Mouse (Mus musculus): ENCODE results near the gene Ifngr1. TPM values are rescaled to one million over a fixed set of nuclear protein-coding genes. Genes with fewer than 3 reads are reported as not detected.
A peak's percentile ranks its signal among the peaks of the same experiment; 100 is the strongest.

Gene Ifngr1
- polyA plus RNA-seq, 1 experiment from 2014 or later, result 36.9 TPM

DNA sequence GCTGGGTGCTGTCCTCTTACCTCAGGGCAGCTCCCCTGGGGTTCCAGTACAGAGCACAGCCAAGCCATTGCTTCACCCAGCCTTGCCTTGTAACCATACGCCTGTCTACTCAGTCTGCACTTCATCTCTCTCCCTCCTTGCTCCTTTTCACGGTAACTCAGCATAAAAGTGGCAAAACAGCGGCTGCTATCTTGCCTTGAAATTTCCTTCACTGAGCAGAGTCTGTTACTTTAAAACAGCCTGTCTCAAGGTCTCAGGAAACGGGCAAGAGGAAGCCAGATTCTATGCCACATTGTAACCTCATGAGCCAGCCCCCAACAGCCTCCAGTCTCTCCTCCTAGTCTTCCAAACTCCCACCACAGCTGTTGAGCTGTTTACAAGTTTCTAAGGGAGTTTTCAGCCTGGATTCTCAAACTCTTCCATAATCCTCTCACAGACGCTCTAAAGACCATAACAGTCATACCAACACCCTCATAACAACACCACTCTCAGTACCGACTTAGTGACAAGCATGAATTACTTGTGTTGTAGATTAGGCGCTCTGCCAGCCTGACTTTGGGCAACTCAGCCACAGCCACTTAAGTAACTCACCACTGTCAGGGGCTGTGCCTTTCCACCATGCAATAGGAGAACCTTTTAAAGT lies 21.5 kb downstream of the Ifngr1 start:
- H3K27ac ChIP-seq, result peak overlapping the region; percentile 85
- H3K9me3 ChIP-seq, result no peaks in the 10 kb centered on the region
- no peak for ATAC-seq (ENCODE audit: insufficient number of reproducible peaks, insufficient read depth, low FRiP score, low TSS enrichment, low read depth)
- WGBS, result 32% methylated on average over 7 of the region's 7 CpGs
- H3K4me3 ChIP-seq, result no peak overlapping the region
- H3K4me1 ChIP-seq, result peaks cover 12% of the 10 kb centered on the region
- H3K4me2 ChIP-seq, result peak overlapping the region; percentile 20; the same call in 1 of the 2 replicates
- H3K9ac ChIP-seq, result no peak overlapping the region
- peaks cover 10% of the 10 kb centered on the region for H3K36me3 ChIP-seq
- H3K27me3 ChIP-seq, result no peaks in the 10 kb centered on the region

DNA sequence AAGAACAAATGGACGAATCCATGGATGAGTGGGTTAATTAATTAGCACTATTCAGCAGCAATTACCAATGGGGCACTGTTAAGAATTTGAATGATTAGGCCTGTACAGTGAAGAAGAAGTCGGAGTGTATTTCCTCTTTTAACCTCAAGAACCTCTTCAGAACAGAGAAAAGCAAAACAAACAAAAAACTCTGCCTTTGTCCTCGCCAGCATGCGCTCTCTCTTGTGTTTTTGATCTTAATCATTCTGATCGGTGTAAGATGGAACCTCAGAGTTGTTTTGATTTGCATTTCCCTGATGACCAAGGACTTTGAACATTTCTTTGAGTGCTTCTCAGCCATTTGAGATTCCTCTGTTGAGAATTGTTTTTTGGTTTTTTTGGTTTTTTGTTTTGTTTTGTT lies 28.0 kb downstream of the Ifngr1 start:
- ATAC-seq (ENCODE audit: insufficient number of reproducible peaks, insufficient read depth, low FRiP score, low TSS enrichment, low read depth), result no peak
- Histone ChIP-seq H3K4me3 (no peak overlapping the region), H3K27ac (no peak overlapping the region), H3K9me3 (no peaks in the 10 kb centered on the region), H3K36me3 (no peaks in the 10 kb centered on the region), H3K4me1 (no peaks in the 10 kb centered on the region), H3K9ac (no peak overlapping the region), H3K27me3 (no peaks in the 10 kb centered on the region), H3K4me2 (no peak overlapping the region)
- WGBS, result 72% methylated on average over 5 of the region's 5 CpGs

DNA sequence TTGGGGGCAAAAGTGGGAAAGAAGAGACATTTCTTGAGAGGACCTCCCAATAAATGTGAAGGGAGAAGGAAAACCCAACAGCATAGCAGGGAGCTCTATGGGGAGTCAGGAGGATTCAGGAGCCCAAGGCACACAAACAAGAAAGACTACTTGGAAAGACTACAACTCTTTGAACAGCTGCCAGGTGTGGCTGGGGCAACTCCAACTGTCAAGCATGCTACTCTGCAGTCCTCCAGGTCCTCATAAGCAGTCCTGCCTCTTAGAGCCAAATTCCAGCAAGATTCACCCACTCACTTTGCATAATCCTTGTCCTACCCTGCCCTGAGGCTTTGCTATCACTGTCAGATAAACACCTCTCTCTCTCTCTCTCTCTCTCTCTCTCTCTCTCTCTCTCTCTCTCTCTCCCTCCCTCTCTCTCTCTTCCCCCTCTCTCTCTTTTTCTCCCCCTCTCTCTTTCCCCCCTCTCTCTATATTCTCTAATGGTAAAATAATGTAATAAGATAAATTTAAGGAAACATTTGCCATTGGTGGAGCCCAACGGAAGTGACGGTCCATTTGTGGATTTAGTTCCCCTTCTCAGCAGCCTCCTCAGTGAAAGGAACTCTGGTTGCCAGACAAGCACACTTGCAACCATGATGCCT lies 29.8 kb downstream of the Ifngr1 start, which contains the start of gene Il22ra2:
Il22ra2 (plus strand) TSS at position 591 of the 641 bp plus-strand sequence.
- Histone ChIP-seq H3K27ac (no peak within 1 kb of the TSS), H3K36me3 (no peaks in the 10 kb centered on the region), H3K27me3 (no peaks in the 10 kb centered on the region), H3K9me3 (no peaks in the 10 kb centered on the region), H3K4me3 (no peak within 1 kb of the TSS), H3K4me2 (no peak within 1 kb of the TSS), H3K9ac (no peak within 1 kb of the TSS), H3K4me1 (no peaks in the 10 kb centered on the region)
- WGBS, result 82% methylated on average over 2 of the region's 2 CpGs
- ATAC-seq (ENCODE audit: insufficient number of reproducible peaks, insufficient read depth, low FRiP score, low TSS enrichment, low read depth), result no peak

DNA sequence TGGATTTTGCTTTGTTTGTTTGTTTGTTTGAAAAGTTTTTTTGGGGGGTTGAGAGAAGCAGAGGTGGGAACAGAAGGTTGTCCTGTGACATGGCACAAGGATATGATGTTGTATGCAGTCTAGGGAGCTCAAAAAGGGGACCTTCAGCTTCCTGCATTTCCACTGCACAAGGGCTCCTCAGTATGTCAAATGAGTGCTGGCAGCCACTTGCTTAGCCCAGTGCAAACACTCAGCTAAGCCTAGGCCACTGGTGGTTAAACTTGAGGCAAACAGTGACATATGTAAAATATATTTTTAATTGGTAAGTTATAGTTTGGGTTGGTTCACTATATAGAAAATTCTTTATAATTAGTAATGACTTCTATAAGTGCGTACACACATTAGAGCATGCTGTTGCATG lies 32.9 kb downstream of the Ifngr1 start:
- Histone ChIP-seq H3K27me3 (no peaks in the 10 kb centered on the region), H3K36me3 (no peaks in the 10 kb centered on the region), H3K9me3 (no peaks in the 10 kb centered on the region), H3K4me1 (no peaks in the 10 kb centered on the region), H3K4me2 (no peak overlapping the region), H3K9ac (no peak overlapping the region), H3K27ac (no peak overlapping the region), H3K4me3 (no peak overlapping the region)
- ATAC-seq (ENCODE audit: insufficient number of reproducible peaks, insufficient read depth, low FRiP score, low TSS enrichment, low read depth), result no peak
- 87% methylated on average over 1 of the region's 1 CpGs for WGBS

DNA sequence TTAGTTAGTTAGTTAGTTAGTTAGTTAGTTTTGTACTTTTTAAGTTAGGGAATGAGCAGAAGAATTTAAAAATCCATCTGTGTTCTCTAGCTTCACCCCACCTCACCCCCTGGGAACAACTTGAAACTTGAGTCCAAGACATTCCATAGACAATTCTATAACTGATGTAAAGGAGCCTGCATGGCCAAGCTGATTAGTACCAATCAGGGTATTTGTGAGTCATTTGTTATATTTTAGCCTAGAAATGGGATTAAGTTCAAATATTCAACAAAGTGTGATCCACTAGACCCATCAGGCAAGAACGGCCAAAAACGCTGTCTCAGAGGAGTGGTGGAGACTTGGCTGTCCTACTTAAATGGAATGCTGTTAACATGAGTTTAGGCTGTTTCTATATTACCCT lies 35.6 kb downstream of the Ifngr1 start:
- ATAC-seq (ENCODE audit: insufficient number of reproducible peaks, insufficient read depth, low FRiP score, low TSS enrichment, low read depth), result no peak
- H3K4me3 ChIP-seq, result no peak overlapping the region
- no peaks in the 10 kb centered on the region for H3K27me3 ChIP-seq
- H3K4me1 ChIP-seq, result no peaks in the 10 kb centered on the region
- H3K4me2 ChIP-seq, result no peak overlapping the region
- H3K36me3 ChIP-seq, result no peaks in the 10 kb centered on the region
- WGBS, result 79% methylated on average over 2 of the region's 2 CpGs
- H3K27ac ChIP-seq, result no peak overlapping the region
- no peak overlapping the region for H3K9ac ChIP-seq
- no peaks in the 10 kb centered on the region for H3K9me3 ChIP-seq

DNA sequence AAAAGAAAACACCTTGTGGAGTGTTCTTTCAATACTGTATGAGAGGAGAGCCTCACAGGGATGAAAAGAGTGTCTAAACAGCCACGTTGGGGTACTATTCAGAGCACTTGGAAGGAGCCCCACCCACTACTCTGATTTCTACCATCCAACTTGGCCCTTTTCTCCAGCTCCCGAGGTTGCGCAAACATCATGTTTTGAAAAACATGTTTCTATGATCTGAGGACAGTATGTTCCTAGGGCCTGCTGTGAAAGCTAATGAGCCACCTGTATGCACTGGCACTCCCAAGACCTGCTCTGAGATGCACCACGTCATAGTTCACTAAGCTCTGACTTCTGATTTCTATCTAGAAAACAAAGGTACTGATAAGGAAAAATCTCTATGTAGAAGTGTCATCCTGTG lies 36.0 kb downstream of the Ifngr1 start:
- H3K4me2 ChIP-seq, result no peak overlapping the region
- no peak overlapping the region for H3K9ac ChIP-seq
- H3K36me3 ChIP-seq, result no peaks in the 10 kb centered on the region
- ATAC-seq (ENCODE audit: insufficient number of reproducible peaks, insufficient read depth, low FRiP score, low TSS enrichment, low read depth), result no peak
- no peak overlapping the region for H3K4me3 ChIP-seq
- no peaks in the 10 kb centered on the region for H3K27me3 ChIP-seq
- no peaks in the 10 kb centered on the region for H3K4me1 ChIP-seq
- H3K9me3 ChIP-seq, result no peaks in the 10 kb centered on the region
- H3K27ac ChIP-seq, result no peak overlapping the region
- WGBS, result 84% methylated on average over 4 of the region's 4 CpGs

DNA sequence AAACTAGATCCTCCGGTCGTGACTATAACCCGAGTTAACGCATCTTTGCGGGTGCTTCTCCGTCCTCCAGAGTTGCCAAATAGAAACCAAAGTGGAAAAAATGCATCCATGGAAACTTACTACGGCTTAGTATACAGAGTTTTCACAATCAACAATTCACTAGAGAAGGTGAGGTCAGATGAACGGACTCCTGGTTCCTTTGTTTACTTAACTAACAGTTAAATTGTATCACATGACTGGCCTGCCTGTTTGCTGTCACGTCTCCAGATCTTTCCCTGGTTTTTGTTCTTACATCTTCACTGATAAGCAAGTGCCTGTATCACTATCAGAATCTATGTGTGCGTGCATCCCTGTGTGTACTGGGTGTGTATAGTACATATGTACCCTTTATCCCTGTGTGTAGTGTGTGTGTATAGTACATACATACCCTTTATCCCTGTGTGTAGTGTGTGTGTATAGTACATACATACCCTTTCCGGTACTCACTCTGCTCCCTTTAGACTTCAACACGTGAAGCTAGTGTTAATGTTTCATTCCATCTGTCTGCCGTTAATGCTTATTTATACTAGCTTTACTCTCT lies 40.0 kb downstream of the Ifngr1 start:
- Histone ChIP-seq H3K9ac (no peak overlapping the region), H3K27me3 (no peaks in the 10 kb centered on the region), H3K36me3 (no peaks in the 10 kb centered on the region), H3K4me2 (no peak overlapping the region), H3K4me3 (no peak overlapping the region), H3K27ac (no peak overlapping the region), H3K4me1 (no peaks in the 10 kb centered on the region), H3K9me3 (no peaks in the 10 kb centered on the region)
- no peak for ATAC-seq (ENCODE audit: insufficient number of reproducible peaks, insufficient read depth, low FRiP score, low TSS enrichment, low read depth)
- 73% methylated on average over 13 of the region's 13 CpGs for WGBS

DNA sequence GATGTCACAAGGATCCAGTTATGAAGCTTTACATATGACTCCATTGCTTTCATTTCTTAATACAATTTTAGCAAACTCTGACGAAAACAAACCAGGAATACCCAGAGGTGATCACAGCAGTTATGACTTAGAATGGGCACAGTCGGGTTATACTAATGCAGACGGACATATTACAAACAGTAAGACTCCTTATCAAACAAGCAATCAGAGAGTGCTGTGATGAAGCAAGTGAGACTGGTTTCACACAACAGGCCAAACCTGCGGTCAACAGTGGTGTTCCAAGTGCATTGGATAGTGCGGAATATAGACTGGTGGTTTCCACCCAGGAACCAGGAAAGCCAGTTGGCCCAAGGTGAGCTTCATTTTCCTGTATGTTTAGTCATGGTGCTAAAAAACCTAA lies 47.1 kb downstream of the Ifngr1 start:
- 79% methylated on average over 5 of the region's 5 CpGs for WGBS
- Histone ChIP-seq H3K4me2 (no peak overlapping the region), H3K9ac (no peak overlapping the region), H3K9me3 (no peaks in the 10 kb centered on the region), H3K27me3 (no peaks in the 10 kb centered on the region), H3K27ac (no peak overlapping the region), H3K4me1 (no peaks in the 10 kb centered on the region), H3K4me3 (no peak overlapping the region), H3K36me3 (no peaks in the 10 kb centered on the region)
- no peak for ATAC-seq (ENCODE audit: insufficient number of reproducible peaks, insufficient read depth, low FRiP score, low TSS enrichment, low read depth)

DNA sequence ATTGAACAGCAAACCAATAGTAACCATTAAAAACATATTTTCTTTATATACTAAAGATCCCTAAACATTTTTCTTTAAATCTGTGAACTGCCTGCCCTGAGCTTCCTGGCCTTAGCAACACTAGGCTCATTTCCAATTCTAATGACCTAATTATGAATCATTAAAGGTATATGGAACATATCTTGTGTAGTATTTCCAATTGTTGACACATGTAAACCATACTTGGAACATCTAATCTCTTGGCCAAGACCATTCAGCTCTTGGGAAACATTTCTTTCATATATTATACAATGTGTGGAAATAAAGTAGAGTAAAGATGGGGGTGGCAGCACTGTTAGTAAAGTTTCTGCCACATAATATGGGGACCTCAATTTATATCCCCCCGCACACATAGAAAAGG lies 47.9 kb downstream of the Ifngr1 start:
- H3K4me3 ChIP-seq, result no peak overlapping the region
- 88% methylated on average over 1 of the region's 1 CpGs for WGBS
- no peaks in the 10 kb centered on the region for H3K9me3 ChIP-seq
- no peak overlapping the region for H3K9ac ChIP-seq
- no peaks in the 10 kb centered on the region for H3K4me1 ChIP-seq
- no peaks in the 10 kb centered on the region for H3K36me3 ChIP-seq
- H3K27me3 ChIP-seq, result no peaks in the 10 kb centered on the region
- H3K4me2 ChIP-seq, result no peak overlapping the region
- no peak for ATAC-seq (ENCODE audit: insufficient number of reproducible peaks, insufficient read depth, low FRiP score, low TSS enrichment, low read depth)
- no peak overlapping the region for H3K27ac ChIP-seq

DNA sequence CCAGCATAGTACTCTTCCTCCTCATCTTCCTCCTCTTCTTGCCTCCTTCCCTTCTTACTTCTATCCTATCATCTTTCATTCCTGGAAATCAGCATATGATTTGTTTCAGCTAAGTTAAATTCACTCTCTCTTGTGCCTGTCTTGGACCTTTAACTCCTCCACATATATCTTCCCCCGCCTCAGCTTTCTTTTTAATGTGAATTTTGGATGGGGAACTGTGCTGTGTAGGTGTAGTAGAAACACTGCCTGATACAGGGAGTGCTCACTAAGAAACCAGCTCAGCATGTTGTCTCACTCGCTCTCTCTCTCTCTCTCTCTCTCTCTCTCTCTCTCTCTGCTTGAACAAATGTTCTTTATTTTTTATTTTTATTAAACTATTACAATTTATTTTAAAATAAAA lies 53.4 kb downstream of the Ifngr1 start:
- no peak overlapping the region for H3K4me3 ChIP-seq
- H3K27ac ChIP-seq, result no peak overlapping the region
- H3K36me3 ChIP-seq, result no peaks in the 10 kb centered on the region
- no peaks in the 10 kb centered on the region for H3K9me3 ChIP-seq
- 85% methylated on average over 2 of the region's 2 CpGs for WGBS
- H3K9ac ChIP-seq, result no peak overlapping the region
- no peaks in the 10 kb centered on the region for H3K27me3 ChIP-seq
- no peak overlapping the region for H3K4me2 ChIP-seq
- no peak for ATAC-seq (ENCODE audit: insufficient number of reproducible peaks, insufficient read depth, low FRiP score, low TSS enrichment, low read depth)
- no peaks in the 10 kb centered on the region for H3K4me1 ChIP-seq

DNA sequence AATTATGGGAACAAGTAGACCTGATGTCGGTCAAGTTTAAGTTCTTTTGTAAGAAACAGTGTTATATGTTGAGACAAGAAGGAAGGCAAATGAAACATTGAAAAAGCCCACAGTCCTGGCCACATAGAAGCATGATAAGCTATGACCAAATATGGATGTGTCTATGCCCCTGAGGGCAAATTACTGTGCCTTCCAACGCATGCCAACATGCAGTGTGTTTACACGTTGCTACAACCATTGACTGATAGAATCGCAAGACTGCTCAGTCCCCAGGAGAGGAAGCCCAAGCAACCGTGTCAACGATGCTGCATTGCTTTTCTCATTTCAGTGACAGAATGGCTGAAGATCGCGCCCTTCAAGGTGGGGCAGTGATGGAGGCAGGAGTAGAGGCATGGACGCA lies 65.7 kb downstream of the Ifngr1 start:
- Histone ChIP-seq H3K36me3 (no peaks in the 10 kb centered on the region), H3K4me1 (no peaks in the 10 kb centered on the region), H3K9ac (no peak overlapping the region), H3K27ac (no peak overlapping the region), H3K9me3 (no peaks in the 10 kb centered on the region), H3K27me3 (no peaks in the 10 kb centered on the region), H3K4me2 (no peak overlapping the region), H3K4me3 (no peak overlapping the region)
- no peak for ATAC-seq (ENCODE audit: insufficient number of reproducible peaks, insufficient read depth, low FRiP score, low TSS enrichment, low read depth)
- 80% methylated on average over 9 of the region's 9 CpGs for WGBS

All from embryonic facial prominence, embryonic 13.5 days (tissue).